Mouse (Mus musculus): ENCODE measurements at regions not wholly inside any gene's neighbourhood (a gene's known extent, or its start where the extent isn't known, plus 50 kb on each side); places are given as distances from the start of the nearest gene placed in this dataset.
A peak's percentile ranks its signal among the peaks of the same experiment; 100 is the strongest.

- peak; percentile 1 for DNase-seq
These were observed 62.2 kb downstream of the Gm17728 start for GRCm38 (mm10) chr17:9484098-9484497.

GRCm38 (mm10) chr17:9484566-9484965 is 62.7 kb downstream of the Gm17728 start:
- DNase-seq: no peak

- no peak for DNase-seq
These were observed 107.5 kb downstream of the Gm17728 start for GRCm38 (mm10) chr17:9529340-9529739.

DNA sequence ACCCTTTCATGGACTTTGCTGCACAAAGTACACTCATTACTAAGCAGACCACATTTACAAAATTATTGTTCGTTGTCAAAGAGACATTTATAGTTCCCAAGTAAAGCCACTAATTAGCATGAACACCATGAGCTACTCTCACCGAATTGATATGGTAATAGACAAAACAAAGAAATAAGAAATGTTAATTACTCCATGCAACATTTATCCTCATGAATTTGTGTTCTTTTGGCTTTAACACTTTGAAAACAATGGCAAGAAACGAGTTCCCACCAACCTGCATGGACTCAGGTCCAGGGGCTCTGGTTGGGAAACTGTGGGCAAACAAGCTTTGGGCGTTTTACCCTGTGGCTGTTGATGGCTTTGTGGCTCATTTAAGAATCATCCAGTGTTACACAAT is 114.2 kb downstream of the Gm17728 start:
- no peak for DNase-seq

DNA sequence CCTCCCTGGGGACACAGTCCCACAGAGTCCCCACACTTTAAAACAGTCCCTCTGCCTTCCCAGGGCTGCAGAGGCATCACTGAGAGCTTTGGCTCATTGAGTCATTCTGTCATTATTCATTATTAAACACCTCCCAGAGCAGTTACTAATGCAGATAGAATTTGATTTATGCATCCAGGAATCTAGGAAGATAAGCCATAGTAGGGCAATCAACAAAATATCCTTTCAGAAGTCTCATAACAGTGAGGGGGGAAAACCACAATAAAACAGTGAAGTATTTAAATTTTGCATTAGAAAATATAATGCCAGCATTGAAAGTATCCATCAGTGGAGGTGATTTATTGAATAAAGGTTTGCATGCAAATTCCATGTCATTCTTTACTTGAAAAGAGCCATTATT is 116.5 kb downstream of the Gm17728 start:
- DNase-seq: no peak

- DNase-seq: no peak
These were observed 118.3 kb downstream of the Gm17728 start for GRCm38 (mm10) chr17:9540156-9540555.

GRCm38 (mm10) chr17:9543224-9543797 is 121.5 kb downstream of the Gm17728 start:
- no peak for DNase-seq

DNA sequence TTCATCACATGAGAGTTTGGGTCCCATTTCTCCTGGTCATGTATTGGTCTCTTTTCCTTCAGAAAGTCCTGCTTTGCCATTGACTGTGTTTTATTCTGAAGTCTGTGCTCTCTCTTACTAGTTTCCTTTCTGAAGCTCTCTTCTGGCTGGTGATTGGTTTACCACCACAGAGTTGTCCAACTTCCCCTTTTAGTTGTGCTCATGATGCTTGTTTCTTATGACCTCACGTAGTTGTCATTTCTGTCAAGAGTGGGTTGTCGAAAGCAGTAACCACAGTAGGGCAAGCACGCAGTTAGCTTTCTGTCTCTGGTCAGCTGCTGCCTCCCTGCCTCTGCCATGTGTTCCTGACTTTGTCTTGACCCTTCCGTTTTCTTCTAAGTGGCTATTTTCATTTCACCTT is 112.0 kb downstream of the Pabpc6 start:
- DNase-seq: no peak

- no peak for DNase-seq
These were observed 102.7 kb downstream of the Pabpc6 start for GRCm38 (mm10) chr17:9566846-9567245.

- DNase-seq: no peak
These were observed 89.8 kb downstream of the Pabpc6 start for GRCm38 (mm10) chr17:9579401-9580371.

GRCm38 (mm10) chr17:9598131-9598530 is 71.4 kb downstream of the Pabpc6 start:
- no peak for DNase-seq

GRCm38 (mm10) chr17:9600459-9600858 is 69.1 kb downstream of the Pabpc6 start:
- DNase-seq: peak; percentile 4
